Mouse (Mus musculus) cerebellum, adult 2 months (tissue): Measurements from ENCODE around the gene Spsb3.

Experiments
- CTCF ChIP-seq: fragments of 200-500 bp; IDR thresholded peaks from 2 replicates; pipeline ENCODE4 v1.5.1; 2011; ENCODE audit warnings: low read depth, mild to moderate bottlenecking, control low read depth, low read length, moderate library complexity, borderline replicate concordance; ENCODE audit not compliant: insufficient read depth
- POLR2A ChIP-seq: fragments of 200-500 bp; IDR thresholded peaks from 2 replicates; pipeline ENCODE4 v1.6.1; 2011; ENCODE audit warnings: low read length, control low read depth, borderline replicate concordance; ENCODE audit not compliant: insufficient read depth

DNA sequence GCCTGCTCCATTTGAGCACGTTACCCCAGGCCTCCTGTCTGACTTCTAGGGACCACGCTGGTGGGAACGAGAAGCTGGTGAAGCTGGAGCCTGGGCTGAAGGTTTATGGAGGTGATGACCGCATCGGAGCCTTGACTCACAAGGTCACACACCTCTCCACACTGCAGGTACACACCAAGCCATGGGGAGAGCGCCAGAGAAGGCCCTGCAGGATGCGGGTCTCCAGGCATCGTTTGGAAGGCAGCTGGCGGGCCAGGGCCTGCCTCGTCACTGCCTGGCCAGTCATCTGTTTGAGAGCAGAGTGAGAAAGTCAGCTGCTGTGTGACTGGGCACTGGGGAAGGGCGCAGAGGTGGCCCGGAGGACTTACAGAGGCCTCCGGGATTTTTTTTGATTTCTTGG, 29.9 kb upstream of the Spsb3 start:
- TF ChIP-seq CTCF (no peak), POLR2A (no peak)
